Mouse (Mus musculus): ENCODE results near the gene Fbxw11.

DNA sequence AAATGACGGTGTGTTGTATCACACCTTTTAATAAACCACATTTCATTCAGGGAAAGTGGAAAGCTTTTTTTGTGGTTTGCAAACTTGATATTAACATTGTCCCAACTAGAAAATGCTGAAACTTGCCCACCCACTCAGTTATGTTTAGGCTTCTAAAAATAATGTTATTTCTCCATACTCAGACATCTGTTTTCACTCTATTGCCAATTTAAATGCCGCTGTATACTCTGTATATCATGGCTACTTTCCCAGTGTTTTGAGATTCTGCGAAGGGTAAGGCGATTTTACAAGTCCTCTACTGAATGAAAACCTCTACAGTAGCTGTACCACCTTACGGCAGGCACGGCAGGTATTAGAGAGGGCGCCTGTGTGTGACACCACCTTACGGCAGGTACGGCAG, 82.6 kb downstream of the Fbxw11 start:
- TF ChIP-seq POLR2A (IDR thresholded peaks at IDR 0.05; ENCODE audit: low read depth, low read length): no peak
- TF ChIP-seq CTCF (IDR thresholded peaks at IDR 0.05; ENCODE audit: extremely low read depth, insufficient read length, insufficient replicate concordance, low read depth, low read length): no peak

All from small intestine, adult 2 months (tissue).